Mouse (Mus musculus) cortical plate, adult 2 months (tissue): ENCODE results near the gene Hist1h2bq.
"Not testable (repeated sequence)": the region's sequence is repeated elsewhere in the genome, so short reads cannot be mapped to it uniquely, and the experiment has no call there.

Experiments used
- CTCF ChIP-seq: fragments of 200-500 bp; IDR thresholded peaks from 2 replicates; pipeline ENCODE4 v1.5.1; 2011; ENCODE audit warnings: mild to moderate bottlenecking, control low read depth, low read length; ENCODE audit not compliant: insufficient read depth; ENCODE audit errors: extremely low read depth
- POLR2A ChIP-seq: fragments of 200-500 bp; IDR thresholded peaks from 2 replicates; pipeline ENCODE4 v1.6.1; 2011; ENCODE audit warnings: mild to moderate bottlenecking, low read length, control low read depth; ENCODE audit not compliant: insufficient read depth; ENCODE audit errors: extremely low read depth

GRCm38 (mm10) chr13:21812092-21812491 lies 2.1 kb upstream of the Hist1h2bq start:
- TF ChIP-seq POLR2A, CTCF: not testable (repeated sequence)
